Mouse (Mus musculus) stomach, embryonic 14.5 days (tissue): ENCODE results near the gene Barhl1. TPM values are rescaled to one million over a fixed set of nuclear protein-coding genes. Genes with fewer than 3 reads are reported as not detected.

Source experiments
- ATAC-seq: fragments of 200-750 bp; cut with Nextera tagmentation; 2 replicates; pipeline ENCODE4 v1.8.0; 2017; ENCODE audit warnings: low read depth, moderate TSS enrichment; ENCODE audit not compliant: insufficient number of reproducible peaks, insufficient read depth, low FRiP score
- H3K27ac ChIP-seq: fragments of 300-500 bp; sonication (generic); 2 replicates; pipeline ENCODE4 v1.5.1; 2014; ENCODE audit warnings: mild to moderate bottlenecking, low read length, moderate library complexity, mixed read lengths
- H3K27me3 ChIP-seq: fragments of 300-500 bp; sonication (generic); 2 replicates; pipeline ENCODE4 v1.6.1; 2014; ENCODE audit warnings: low read length, control low read depth, mixed read lengths; ENCODE audit not compliant: control insufficient read depth, insufficient read depth
- H3K36me3 ChIP-seq: fragments of 300-500 bp; sonication (generic); 2 replicates; pipeline ENCODE4 v1.6.1; 2014; ENCODE audit warnings: mild to moderate bottlenecking, control low read depth, low read length, moderate library complexity, mixed read lengths; ENCODE audit not compliant: control insufficient read depth, insufficient read depth
- H3K4me1 ChIP-seq: fragments of 300-500 bp; sonication (generic); 2 replicates; pipeline ENCODE4 v1.6.1; 2014; ENCODE audit warnings: low read length, control low read depth, mixed read lengths; ENCODE audit not compliant: control insufficient read depth, insufficient read depth
- H3K4me2 ChIP-seq: fragments of 300-500 bp; sonication (generic); replicated peaks from 2 replicates; pipeline ENCODE4 v1.6.1; 2014; ENCODE audit warnings: low read depth, low read length, control low read depth
- H3K4me3 ChIP-seq: fragments of 300-500 bp; sonication (generic); 2 replicates; pipeline ENCODE4 v1.5.1; 2014; ENCODE audit warnings: low read depth, low read length, control low read depth
- H3K9ac ChIP-seq: fragments of 300-500 bp; sonication (generic); replicated peaks from 2 replicates; pipeline ENCODE4 v1.6.1; 2014; ENCODE audit warnings: low read depth, mild to moderate bottlenecking, control low read depth, low read length, moderate library complexity, mixed read lengths
- H3K9me3 ChIP-seq: fragments of 300-500 bp; sonication (generic); 2 replicates; pipeline ENCODE4 v1.6.1; 2016; ENCODE audit warnings: low read depth, low read length, control low read depth; ENCODE audit not compliant: control insufficient read depth
- WGBS: fragments of 180-500 bp; shearing (Covaris S2); extraction: QIAGEN DNeasy Blood & Tissue Kit; methylation state at CpG from one replicate; pipeline ENCODE4 v1.1.7; 2014; 5-methylcytosine and 5-hydroxymethylcytosine counted together
- polyA plus RNA-seq: library from polyadenylated mRNA; unstranded; fragments of >200 nt; fragmentation: Nextera tagmentation; extraction: Ambion mirVana; gene quantifications from 2 replicates; pipeline ENCODE4 v1.2.1, GENCODE M21; 2014

The Barhl1 gene
- polyA plus RNA-seq, 1 experiment from 2014 or later: 0.12 TPM

DNA sequence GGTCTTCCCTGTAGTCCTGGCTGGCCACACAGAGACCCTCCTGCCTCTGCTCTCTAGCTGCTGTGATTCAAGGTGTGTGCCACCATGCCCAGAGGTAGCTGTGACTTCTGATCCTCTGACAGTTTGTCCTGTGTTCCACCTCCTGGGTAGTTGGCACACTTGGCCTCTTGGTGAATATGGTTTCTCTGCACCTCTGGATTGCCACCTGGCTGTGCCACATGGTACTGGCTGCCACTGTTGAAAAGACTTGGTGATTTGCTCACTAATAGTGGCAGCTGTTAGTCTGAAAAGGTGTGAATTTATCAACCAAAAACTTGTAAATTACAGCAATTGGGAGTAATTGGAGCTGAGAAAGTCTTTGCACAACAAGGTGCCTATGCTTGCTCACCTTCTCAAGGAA lies 52.6 kb downstream of the Barhl1 start:
- H3K9ac ChIP-seq: no peak overlapping the region
- no peak for ATAC-seq
- peaks cover 47% of the 10 kb centered on the region for H3K36me3 ChIP-seq

DNA sequence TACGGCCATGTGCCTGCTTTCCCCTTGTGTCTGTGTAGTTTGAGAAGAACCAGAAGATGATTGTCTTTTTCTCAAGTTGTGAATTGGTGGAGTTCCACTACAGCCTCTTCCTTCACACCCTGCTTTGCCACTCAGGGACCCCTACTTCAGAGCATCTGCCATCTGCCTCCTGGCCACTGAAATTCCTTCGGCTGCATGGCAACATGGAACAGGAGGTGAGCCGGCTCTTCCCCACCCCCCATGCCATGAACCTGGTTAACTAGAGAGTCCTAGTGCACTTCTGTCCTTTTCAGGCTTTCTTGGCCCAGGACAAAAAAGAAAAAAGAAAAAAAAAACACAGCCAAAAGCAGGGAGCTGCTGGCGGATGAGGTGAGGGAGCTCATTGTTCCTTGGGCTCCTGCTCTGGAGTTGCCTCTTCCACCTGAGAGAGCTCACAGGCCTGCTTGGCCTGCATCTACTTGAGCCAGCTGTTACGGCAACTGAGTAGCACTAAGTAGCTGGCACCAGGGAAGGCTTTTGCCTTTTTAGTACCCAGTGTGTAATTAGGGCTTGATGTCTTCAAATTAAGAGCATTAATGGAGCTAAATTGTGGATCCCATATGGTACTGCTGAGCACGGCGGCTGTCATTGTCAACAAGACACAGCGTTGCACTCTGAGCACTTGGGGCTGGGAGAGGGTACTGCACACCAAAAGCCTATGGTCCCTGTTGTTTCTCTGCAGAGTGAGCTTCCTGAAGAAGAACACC lies 55.6 kb downstream of the Barhl1 start:
- WGBS: 95% methylated on average over 8 of the region's 8 CpGs
- H3K36me3 ChIP-seq: peaks cover 38% of the 10 kb centered on the region
- no peaks in the 10 kb centered on the region for H3K9me3 ChIP-seq
- H3K27ac ChIP-seq: no peak overlapping the region
- no peak for ATAC-seq
- H3K4me1 ChIP-seq: no peaks in the 10 kb centered on the region
- no peak overlapping the region for H3K9ac ChIP-seq
- no peak overlapping the region for H3K4me3 ChIP-seq
- no peak overlapping the region for H3K4me2 ChIP-seq
- no peaks in the 10 kb centered on the region for H3K27me3 ChIP-seq

More for the DNA sequence above, 52.6 kb downstream of the Barhl1 start:
- Histone ChIP-seq H3K27ac (no peak overlapping the region), H3K4me3 (no peak overlapping the region), H3K4me1 (no peaks in the 10 kb centered on the region), H3K4me2 (no peak overlapping the region), H3K27me3 (no peaks in the 10 kb centered on the region), H3K9me3 (no peaks in the 10 kb centered on the region)

- WGBS: 95% methylated on average over 4 of the region's 4 CpGs
- no peaks in the 10 kb centered on the region for H3K27me3 ChIP-seq
- no peaks in the 10 kb centered on the region for H3K9me3 ChIP-seq
- H3K9ac ChIP-seq: no peak overlapping the region
- H3K36me3 ChIP-seq: peaks cover 34% of the 10 kb centered on the region
- H3K4me2 ChIP-seq: no peak overlapping the region
- no peak overlapping the region for H3K27ac ChIP-seq
- ATAC-seq: no peak
- no peaks in the 10 kb centered on the region for H3K4me1 ChIP-seq
- no peak overlapping the region for H3K4me3 ChIP-seq
These were observed 57.2 kb downstream of the Barhl1 start for GRCm38 (mm10) chr2:28859303-28859702.

Other genes with a start within 250 kb of the Barhl1 start
- 1.6 and 2.1 TPM in 2 replicates for gene Spaca9, start 216.9 kb downstream of the Barhl1 start, polyA plus RNA-seq
- gene Ak8, start 216.5 kb downstream of the Barhl1 start, polyA plus RNA-seq: 0.42 and 0.59 TPM in 2 replicates
- 22.8 and 23.3 TPM in 2 replicates for gene Gtf3c4, start 76.3 kb downstream of the Barhl1 start, polyA plus RNA-seq
- gene Ddx31, start 76.3 kb downstream of the Barhl1 start, polyA plus RNA-seq: 13.5 and 14.8 TPM in 2 replicates
- 0.55 and 0.59 TPM in 2 replicates for gene Cfap77, start 138.4 kb upstream of the Barhl1 start, polyA plus RNA-seq
- 9.9 and 10.4 TPM in 2 replicates for gene Ttf1, start 143.6 kb upstream of the Barhl1 start, polyA plus RNA-seq
- gene Setx, start 207.5 kb upstream of the Barhl1 start, polyA plus RNA-seq: 18.3 and 21.7 TPM in 2 replicates